In genomic region chr7:99902918-99903665, GRCm38 (mm10) we compare ENCODE assay signal across 24 mouse cellular contexts. TPM values are rescaled to one million over a fixed set of nuclear protein-coding genes. Genes with fewer than 3 reads are reported as not detected.
DNase-seq lines count a peak whose midpoint lies in the region; ATAC-seq and TF ChIP-seq lines count a peak whose summit lies in the region.
"Had no signal": no experiment of that assay in that cellular context is flagged by ENCODE, and none has a peak within 500 bp of the region (broad histone marks: within the 10 kb centered on the region; RNA-seq: fewer than 3 reads in every experiment).

No protein-coding gene starts in this region.

- H3K36me3 ChIP-seq in forebrain, embryonic 14.5 days (ENCODE audit: control insufficient read depth, insufficient read depth, low read length): no peaks in the 10 kb centered on the region
- H3K36me3 ChIP-seq in forebrain, embryonic 10.5 days (replicated peaks): no peaks in the 10 kb centered on the region
- no peaks in the 10 kb centered on the region for H3K36me3 ChIP-seq in heart, postnatal 0 days (replicated peaks; ENCODE audit: control insufficient read depth, insufficient read depth, low read length)
- H3K36me3 ChIP-seq in thymus, adult 2 months (ENCODE audit: control insufficient read depth, insufficient read depth, low read length): no peaks in the 10 kb centered on the region
- H3K36me3 ChIP-seq: heart, embryonic 10.5 days; hindbrain, embryonic 12.5 days; neural tube, embryonic 13.5 days had no signal

- ATAC-seq in forebrain, embryonic 14.5 days: 0 out of 2 replicates have a peak, but pooled peaks have one; percentile 32
- ATAC-seq in heart, postnatal 0 days (ENCODE audit: insufficient read depth, low read depth): peak; percentile 41; the same call in 1 of the 2 replicates
- ATAC-seq: CD4-positive, CD25-positive, alpha-beta regulatory T cell, adult 4 months had no signal

- TF ChIP-seq POLR2A in thymus, adult 2 months (IDR thresholded peaks at IDR 0.05; ENCODE audit: control insufficient read depth, extremely low read depth, insufficient read depth, low read length, poor library complexity): no peak

- H3K4me3 ChIP-seq in forebrain, embryonic 14.5 days (ENCODE audit: low read depth, low read length): no peak overlapping the region
- no peak overlapping the region for H3K4me3 ChIP-seq in forebrain, embryonic 10.5 days
- H3K4me3 ChIP-seq in heart, postnatal 0 days (ENCODE audit: low read depth, low read length): no peak overlapping the region
- H3K4me3 ChIP-seq in thymus, adult 2 months (ENCODE audit: control insufficient read depth, insufficient read depth, low read length): peak overlapping the region; percentile 15
- H3K4me3 ChIP-seq: heart, embryonic 10.5 days; hindbrain, embryonic 12.5 days; megakaryocyte, embryonic 14.5 days; neural tube, embryonic 13.5 days had no signal

- no peak for TF ChIP-seq CTCF in heart, postnatal 0 days (IDR thresholded peaks at IDR 0.05; ENCODE audit: low read depth)
- no peak for TF ChIP-seq CTCF in thymus, adult 2 months (IDR thresholded peaks at IDR 0.05; ENCODE audit: borderline replicate concordance, control insufficient read depth, extremely low read depth, insufficient read depth, low read length, poor library complexity)

- WGBS in forebrain, embryonic 14.5 days: 71% methylated on average over 11 of the region's 11 CpGs
- 84% methylated on average over 11 of the region's 11 CpGs for WGBS in forebrain, embryonic 10.5 days
- WGBS in heart, postnatal 0 days: 46% methylated on average over 11 of the region's 11 CpGs
- WGBS in thymus, adult 2 months: 73% methylated on average over 11 of the region's 11 CpGs

- no peak overlapping the region for H3K9ac ChIP-seq in forebrain, embryonic 14.5 days (ENCODE audit: low read length)
- no peak overlapping the region for H3K9ac ChIP-seq in heart, postnatal 0 days (replicated peaks; ENCODE audit: low read depth, low read length)
- H3K9ac ChIP-seq: hindbrain, embryonic 12.5 days; neural tube, embryonic 13.5 days had no signal

- no peaks in the 10 kb centered on the region for H3K27me3 ChIP-seq in forebrain, embryonic 14.5 days (replicated peaks; ENCODE audit: control insufficient read depth, insufficient read depth, low read length)
- H3K27me3 ChIP-seq in forebrain, embryonic 10.5 days (ENCODE audit: poor library complexity, severe bottlenecking): no peaks in the 10 kb centered on the region
- no peaks in the 10 kb centered on the region for H3K27me3 ChIP-seq in heart, postnatal 0 days (ENCODE audit: control insufficient read depth, insufficient read depth, low read length)
- no peaks in the 10 kb centered on the region for H3K27me3 ChIP-seq in thymus, adult 2 months (ENCODE audit: control insufficient read depth, insufficient read depth, low read length)
- H3K27me3 ChIP-seq: hindbrain, embryonic 12.5 days; neural tube, embryonic 13.5 days had no signal

- no peak for TF ChIP-seq EP300 in heart, postnatal 0 days (IDR thresholded peaks at IDR 0.05; ENCODE audit: low read depth)

- no peak for DNase-seq in forebrain, embryonic 14.5 days (ENCODE audit: low spot score)
- DNase-seq in forebrain, embryonic 10.5 days (ENCODE audit: extremely low spot score, low spot score): no peak
- peak; percentile 20 for DNase-seq in heart, postnatal 0 days (ENCODE audit: low spot score)
- DNase-seq in heart, adult 9 months (ENCODE audit: low spot score in 2 of 2): no peak
- no peak for DNase-seq in thymus, adult 2 months
- no peak for DNase-seq in thymus, postnatal 25 days
- no peak for DNase-seq in lung, postnatal 4 days
- DNase-seq: adrenal gland, postnatal 25 days; cerebellum, adult 18-20 months; cerebellum, postnatal 25 days; embryo, embryonic 11 days; gastrocnemius, postnatal 25 days; heart, postnatal 14 days; kidney, adult 8-10 months; kidney, postnatal 25 days; lung, adult 18-20 months; lung, postnatal 14 days had no signal

- H3K27ac ChIP-seq in forebrain, embryonic 14.5 days (ENCODE audit: low read depth, low read length): no peak overlapping the region
- H3K27ac ChIP-seq in forebrain, embryonic 10.5 days: no peak overlapping the region
- peak overlapping the region; percentile 48; the same call in 1 of the 2 replicates for H3K27ac ChIP-seq in heart, postnatal 0 days (ENCODE audit: low read depth)
- H3K27ac ChIP-seq in thymus, adult 2 months (ENCODE audit: control insufficient read depth, insufficient read depth, low read length): peak overlapping the region; percentile 97
- H3K27ac ChIP-seq: heart, embryonic 10.5 days; hindbrain, embryonic 12.5 days; neural tube, embryonic 13.5 days; stomach, postnatal 0 days had no signal

- no peaks in the 10 kb centered on the region for H3K9me3 ChIP-seq in forebrain, embryonic 14.5 days (replicated peaks; ENCODE audit: control insufficient read depth, low read length)
- no peaks in the 10 kb centered on the region for H3K9me3 ChIP-seq in forebrain, embryonic 10.5 days
- H3K9me3 ChIP-seq in heart, postnatal 0 days (replicated peaks; ENCODE audit: control insufficient read depth, low read length): no peaks in the 10 kb centered on the region
- H3K9me3 ChIP-seq: heart, embryonic 10.5 days; hindbrain, embryonic 12.5 days; megakaryocyte, embryonic 14.5 days; neural tube, embryonic 13.5 days had no signal

- no peak overlapping the region for H3K4me2 ChIP-seq in forebrain, embryonic 14.5 days (ENCODE audit: low read length)
- no peak overlapping the region for H3K4me2 ChIP-seq in heart, postnatal 0 days (ENCODE audit: low read depth, low read length)
- H3K4me2 ChIP-seq: hindbrain, embryonic 12.5 days; liver, embryonic 11.5 days; neural tube, embryonic 13.5 days had no signal

- no peaks in the 10 kb centered on the region for H3K4me1 ChIP-seq in forebrain, embryonic 14.5 days (ENCODE audit: control insufficient read depth, insufficient read depth, low read length)
- H3K4me1 ChIP-seq in forebrain, embryonic 10.5 days: no peaks in the 10 kb centered on the region
- peaks cover 10% of the 10 kb centered on the region for H3K4me1 ChIP-seq in heart, postnatal 0 days (ENCODE audit: control insufficient read depth, insufficient read depth)
- peaks cover 60% of the 10 kb centered on the region for H3K4me1 ChIP-seq in thymus, adult 2 months (replicated peaks; ENCODE audit: control insufficient read depth, insufficient read depth, low read length)

RNA-seq across cellular contexts. Expression of gene Spcs2, which starts 39.8 kb away (rescaled TPM):
- 282 and 300 TPM in 2 replicates for polyA plus RNA-seq in forebrain, embryonic 14.5 days (2014; fragmentation: Nextera tagmentation; extraction: Ambion mirVana)
- 367 and 394 TPM in 2 replicates for polyA plus RNA-seq in forebrain, embryonic 10.5 days (2016; fragmentation: Nextera tagmentation; extraction: Ambion mirVana)
- total RNA-seq in heart, postnatal 0 days (2014; rRNA removed; ENCODE audit: low replicate concordance): 57.2 and 79.1 TPM in 2 replicates
- 146 and 155 TPM in 2 replicates for polyA plus RNA-seq in heart, postnatal 0 days (2015; fragmentation: Nextera tagmentation; extraction: Ambion mirVana)
- 83.7 and 91.7 TPM in 2 replicates for polyA plus RNA-seq in thymus, adult 2 months (2012; rRNA removed)

RNA-seq across cellular contexts. Expression of gene Xrra1, which starts 44.2 kb away (rescaled TPM):
- polyA plus RNA-seq in forebrain, embryonic 14.5 days (2014; fragmentation: Nextera tagmentation; extraction: Ambion mirVana): 0.39 and 0.64 TPM in 2 replicates
- polyA plus RNA-seq in forebrain, embryonic 10.5 days (2016; fragmentation: Nextera tagmentation; extraction: Ambion mirVana): 0.48 and 0.52 TPM in 2 replicates
- 1.9 TPM in 1 of 2 replicates, not detected in the other for total RNA-seq in heart, postnatal 0 days (2014; rRNA removed; ENCODE audit: low replicate concordance)
- polyA plus RNA-seq in heart, postnatal 0 days (2015; fragmentation: Nextera tagmentation; extraction: Ambion mirVana): 0.04 and 0.08 TPM in 2 replicates
- 26.0 and 36.9 TPM in 2 replicates for polyA plus RNA-seq in thymus, adult 2 months (2012; rRNA removed)

Comparison
In these comparisons a context has a peak if more than half of its experiments do, and no peak if none do; other contexts are left out.
1. H3K27ac ChIP-seq: peak in heart, postnatal 0 days (single experiment) and thymus, adult 2 months (single experiment); none in forebrain, embryonic 14.5 days (single experiment) and forebrain, embryonic 10.5 days (single experiment).
2. RNA of gene Xrra1, which starts 44.2 kb away (polyA plus RNA-seq): 26.0 to 36.9 TPM in thymus, adult 2 months; 0.48 to 0.52 TPM in forebrain, embryonic 10.5 days, 0.39 to 0.64 TPM in forebrain, embryonic 14.5 days and 0.04 to 0.08 TPM in heart, postnatal 0 days; every median in the first group is over 10 times any median in the second.